20 mouse cellular contexts compared by ENCODE assay signal in the genomic region with DNA sequence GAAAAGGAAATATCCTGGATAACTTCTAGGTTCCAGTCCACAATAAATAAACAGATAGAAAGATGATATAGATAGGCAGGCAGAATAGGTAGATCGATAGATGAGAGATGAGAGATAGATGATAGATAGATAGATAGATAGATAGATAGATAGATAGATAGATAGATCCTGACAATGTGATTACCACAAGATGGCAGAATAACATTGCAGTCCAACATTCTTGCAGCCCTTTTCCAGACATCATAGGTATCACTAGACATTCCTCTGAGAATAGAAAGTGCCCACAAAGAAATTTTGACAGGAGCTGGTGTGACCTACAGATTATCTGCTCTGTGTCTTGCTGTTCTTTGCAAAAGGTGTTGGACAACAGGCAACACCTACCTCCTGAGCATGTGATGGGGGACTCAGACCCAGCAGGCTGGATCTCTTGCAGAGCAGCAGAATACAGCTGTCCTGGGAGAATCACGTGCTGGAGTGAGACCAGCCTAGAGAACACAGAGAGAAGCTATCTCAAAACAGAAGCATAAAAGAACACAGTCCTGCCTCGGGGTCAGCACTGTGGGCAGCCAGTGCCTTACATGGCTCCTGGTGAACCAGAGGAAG. TPM values are rescaled to one million over a fixed set of nuclear protein-coding genes. Genes with fewer than 3 reads are reported as not detected.
DNase-seq lines count a peak whose midpoint lies in the region; ATAC-seq and TF ChIP-seq lines count a peak whose summit lies in the region.
"Had no signal": no experiment of that assay in that cellular context is flagged by ENCODE, and none has a peak within 500 bp of the region (broad histone marks: within the 10 kb centered on the region; RNA-seq: fewer than 3 reads in every experiment).

No protein-coding gene starts in this region.

- no peaks in the 10 kb centered on the region for H3K27me3 ChIP-seq in forebrain, embryonic 14.5 days (replicated peaks; ENCODE audit: control insufficient read depth, insufficient read depth, low read length)
- no peaks in the 10 kb centered on the region for H3K27me3 ChIP-seq in forebrain, embryonic 11.5 days (ENCODE audit: control insufficient read depth, insufficient read depth, low read length)
- no peaks in the 10 kb centered on the region for H3K27me3 ChIP-seq in heart, embryonic 15.5 days
- H3K27me3 ChIP-seq in Patski, result no peaks in the 10 kb centered on the region
- H3K27me3 ChIP-seq: hindbrain, embryonic 12.5 days; limb, embryonic 15.5 days; neural tube, embryonic 13.5 days had no signal

- peak; percentile 20 for TF ChIP-seq CTCF in Patski (IDR thresholded peaks at IDR 0.05)

- POLR2A ChIA-PET in Patski (lab: Charles Lee), result no interaction called here

- in situ Hi-C loops in Patski (cut with MboI; ENCODE audit: low pct_unique_long_range_greater_than_20kb), result no loop called here

- H3K4me3 ChIP-seq in forebrain, embryonic 14.5 days (ENCODE audit: low read depth, low read length), result no peak overlapping the region
- no peak overlapping the region for H3K4me3 ChIP-seq in forebrain, embryonic 11.5 days (ENCODE audit: low read depth, low read length)
- no peak overlapping the region for H3K4me3 ChIP-seq in heart, embryonic 15.5 days
- H3K4me3 ChIP-seq: hindbrain, embryonic 12.5 days; limb, embryonic 15.5 days; neural tube, embryonic 13.5 days had no signal

- no peak overlapping the region for H3K9ac ChIP-seq in forebrain, embryonic 14.5 days (ENCODE audit: low read length)
- no peak overlapping the region for H3K9ac ChIP-seq in forebrain, embryonic 11.5 days (ENCODE audit: low read length)
- no peak overlapping the region for H3K9ac ChIP-seq in heart, embryonic 15.5 days
- H3K9ac ChIP-seq: hindbrain, embryonic 12.5 days; limb, embryonic 15.5 days; neural tube, embryonic 13.5 days had no signal

- ATAC-seq in forebrain, embryonic 14.5 days, result no peak
- ATAC-seq in forebrain, embryonic 11.5 days (replicated peaks; ENCODE audit: low FRiP score), result no peak
- ATAC-seq in heart, embryonic 15.5 days (replicated peaks; ENCODE audit: insufficient number of reproducible peaks, insufficient read depth, low FRiP score, low read depth), result peak; percentile 27
- no peak for ATAC-seq in Patski
- ATAC-seq: CD4-positive, CD25-positive, alpha-beta regulatory T cell, adult 4 months had no signal

- H3K9me3 ChIP-seq in forebrain, embryonic 14.5 days (replicated peaks; ENCODE audit: control insufficient read depth, low read length), result no peaks in the 10 kb centered on the region
- no peaks in the 10 kb centered on the region for H3K9me3 ChIP-seq in forebrain, embryonic 11.5 days (ENCODE audit: control insufficient read depth, low read length)
- H3K9me3 ChIP-seq in heart, embryonic 15.5 days (replicated peaks), result no peaks in the 10 kb centered on the region
- H3K9me3 ChIP-seq: G1E; hindbrain, embryonic 12.5 days; limb, embryonic 15.5 days; neural tube, embryonic 13.5 days had no signal

- CTCF ChIA-PET in Patski (lab: Charles Lee), result interaction anchor here (0.6 to 1.3 kb wide), 6 partner anchors 11 to 36 kb away, joined by 3 to 4 read pairs (median 3); no protein-coding TSS in a partner anchor

- DNase-seq in forebrain, embryonic 14.5 days (ENCODE audit: low spot score), result peak; percentile 6
- no peak for DNase-seq in forebrain, embryonic 11.5 days (ENCODE audit: low spot score)
- no peak for DNase-seq in heart, postnatal 4 days
- DNase-seq in left cerebral cortex, postnatal 25 days (ENCODE audit: low spot score in 2 of 2), result peak; percentile 9 to 10
- DNase-seq in left cerebral cortex, postnatal 36 days (ENCODE audit: low spot score in 2 of 2), result no peak
- DNase-seq in Patski (ENCODE audit: low read depth, low spot score), result no peak
- no peak for DNase-seq in cerebellum, adult 9-11 months
- DNase-seq: cerebellum, postnatal 10 days; gastrocnemius, postnatal 14 days; lung, postnatal 4 days; right cerebral cortex, postnatal 14 days; thymus, postnatal 14 days had no signal

- 78% methylated on average over 3 of the region's 3 CpGs for WGBS in forebrain, embryonic 14.5 days
- WGBS in forebrain, embryonic 11.5 days, result 78% methylated on average over 3 of the region's 3 CpGs
- 47% methylated on average over 3 of the region's 3 CpGs for WGBS in heart, embryonic 15.5 days

- H3K36me3 ChIP-seq in forebrain, embryonic 14.5 days (ENCODE audit: control insufficient read depth, insufficient read depth, low read length), result no peaks in the 10 kb centered on the region
- H3K36me3 ChIP-seq in forebrain, embryonic 11.5 days (ENCODE audit: control insufficient read depth, insufficient read depth, low read length), result no peaks in the 10 kb centered on the region
- no peaks in the 10 kb centered on the region for H3K36me3 ChIP-seq in heart, embryonic 15.5 days
- H3K36me3 ChIP-seq: hindbrain, embryonic 12.5 days; limb, embryonic 15.5 days; neural tube, embryonic 13.5 days had no signal

- H3K27ac ChIP-seq in forebrain, embryonic 14.5 days (ENCODE audit: low read depth, low read length), result no peak overlapping the region
- no peak overlapping the region for H3K27ac ChIP-seq in forebrain, embryonic 11.5 days (ENCODE audit: low read depth, low read length)
- peak overlapping the region; percentile 81 for H3K27ac ChIP-seq in heart, embryonic 15.5 days
- H3K27ac ChIP-seq: hindbrain, embryonic 12.5 days; kidney, postnatal 0 days; limb, embryonic 15.5 days; neural tube, embryonic 13.5 days had no signal

- intact Hi-C loops in left cerebral cortex, postnatal 25 days (cut with DNase I), result loop anchor here (5.0 kb wide), 2 partner anchors 85 to 200 kb away; no protein-coding TSS in a partner anchor
- intact Hi-C loops in left cerebral cortex, postnatal 36 days (cut with DNase I), result no loop called here

- H3K4me1 ChIP-seq in forebrain, embryonic 14.5 days (ENCODE audit: control insufficient read depth, insufficient read depth, low read length), result no peaks in the 10 kb centered on the region
- no peaks in the 10 kb centered on the region for H3K4me1 ChIP-seq in forebrain, embryonic 11.5 days (replicated peaks; ENCODE audit: control insufficient read depth, insufficient read depth, low read length)
- H3K4me1 ChIP-seq in heart, embryonic 15.5 days (replicated peaks), result peaks cover 69% of the 10 kb centered on the region

- no peak overlapping the region for H3K4me2 ChIP-seq in forebrain, embryonic 14.5 days (ENCODE audit: low read length)
- no peak overlapping the region for H3K4me2 ChIP-seq in forebrain, embryonic 11.5 days (ENCODE audit: low read depth, low read length, severe bottlenecking)
- H3K4me2 ChIP-seq in heart, embryonic 15.5 days, result no peak overlapping the region
- H3K4me2 ChIP-seq: hindbrain, embryonic 12.5 days; limb, embryonic 15.5 days; midbrain, embryonic 11.5 days; neural tube, embryonic 13.5 days had no signal

RNA-seq across cellular contexts. Expression of gene Igf2r, which starts 28.1 kb away (rescaled TPM):
- 9.6 and 10.9 TPM in 2 replicates for polyA plus RNA-seq in forebrain, embryonic 14.5 days (2014; fragmentation: Nextera tagmentation; extraction: Ambion mirVana)
- polyA plus RNA-seq in forebrain, embryonic 11.5 days (2014; fragmentation: Nextera tagmentation; extraction: Ambion mirVana), result 21.0 and 21.7 TPM in 2 replicates
- polyA plus RNA-seq in heart, embryonic 15.5 days (2015; fragmentation: Nextera tagmentation; extraction: Ambion mirVana), result 121 and 127 TPM in 2 replicates
- 100 to 1,000 TPM; 318 TPM for total RNA-seq in heart, postnatal 4 days (2021)
- 10 to 100 TPM; 28.5 to 29.2 TPM for total RNA-seq in left cerebral cortex, postnatal 25 days (2021)
- 10 to 100 TPM; 27.0 to 27.7 TPM for total RNA-seq in left cerebral cortex, postnatal 36 days (2021)
- polyA plus RNA-seq in Patski (2021), result 70.4 TPM

Comparison
In these comparisons a context has a peak if more than half of its experiments do, and no peak if none do; other contexts are left out.
1. DNase-seq: peak in forebrain, embryonic 14.5 days (single experiment) and left cerebral cortex, postnatal 25 days (2 of 2); none in forebrain, embryonic 11.5 days (single experiment), heart, postnatal 4 days (single experiment), left cerebral cortex, postnatal 36 days (0 of 2), Patski (single experiment) and cerebellum, adult 9-11 months (single experiment).